Mouse (Mus musculus) 3134 (cell line): ENCODE measurements around the gene Gpr39.
"Not testable (repeated sequence)": the region's sequence is repeated elsewhere in the genome, so short reads cannot be mapped to it uniquely, and the experiment has no call there.

Experiments used
- DNase-seq: peaks from one replicate; pipeline ENCODE4 v3.0.0-alpha.2; 2011; ENCODE audit warnings: low spot score; ENCODE audit not compliant: insufficient read length; ENCODE audit errors: extremely low read depth

Gene Gpr39

DNA sequence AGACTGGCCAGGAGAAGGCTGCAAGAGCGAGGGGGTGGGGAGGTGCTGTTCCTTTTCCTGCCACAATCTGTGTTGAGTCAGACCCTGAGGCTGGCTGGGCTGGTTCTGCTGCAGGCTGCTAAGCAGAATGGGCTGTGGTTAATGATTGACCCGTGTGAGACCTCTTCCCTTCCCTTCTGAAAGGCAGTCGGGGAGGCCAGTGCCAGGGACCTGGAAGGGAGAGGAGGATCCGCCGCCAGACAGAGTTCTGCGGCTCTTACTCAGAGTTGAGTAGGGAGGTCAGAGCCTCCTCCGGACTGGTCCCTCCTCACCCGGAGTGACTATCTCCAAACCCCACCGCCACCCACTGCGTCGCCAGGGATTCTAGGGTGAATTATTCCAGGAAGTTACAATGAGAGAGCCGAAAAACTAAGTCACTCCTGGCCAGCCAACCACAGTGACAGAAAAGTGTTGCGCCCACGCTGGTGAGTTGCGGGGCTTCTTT, at the start of gene Gpr39:
Gpr39 (plus strand) TSS at position 206 of the 484 bp plus-strand sequence.
- DNase-seq: peak; percentile 90

DNA sequence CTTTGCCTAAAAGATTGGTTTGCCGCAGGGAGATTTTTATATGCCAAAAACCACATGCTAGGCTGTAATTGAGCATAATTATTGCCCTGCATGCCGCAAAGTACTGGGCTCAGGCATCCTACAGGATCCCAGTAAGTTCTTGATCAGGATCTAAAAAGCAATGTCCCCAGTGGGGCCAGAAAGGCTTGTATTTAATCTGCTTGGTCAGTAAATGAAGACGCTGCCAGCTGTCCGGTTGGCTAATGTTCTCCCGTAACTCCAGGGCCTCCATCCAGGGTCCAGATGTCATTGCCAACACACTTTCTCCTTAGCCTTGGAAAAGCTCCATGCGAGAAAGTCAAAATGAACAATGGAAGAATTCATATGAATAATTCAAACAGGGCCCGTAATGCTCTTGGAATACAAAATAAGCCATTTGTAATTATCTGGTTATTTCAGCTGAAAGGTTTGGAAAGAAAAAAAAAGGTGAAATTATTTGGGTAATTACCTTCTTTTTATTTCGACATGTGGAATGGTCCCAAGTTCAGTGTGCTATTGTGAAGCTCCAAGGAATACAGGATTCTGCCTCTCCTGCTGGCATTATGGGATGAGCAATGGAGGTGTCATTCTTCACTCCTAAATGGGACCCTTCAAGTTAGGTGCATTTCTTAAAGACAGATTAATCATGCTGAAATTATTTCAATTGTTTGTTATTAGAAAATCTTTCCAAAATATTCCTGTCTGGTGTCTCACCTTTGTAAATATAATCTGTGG, 37.1 kb upstream of the Gpr39 start:
- no peak for DNase-seq

DNA sequence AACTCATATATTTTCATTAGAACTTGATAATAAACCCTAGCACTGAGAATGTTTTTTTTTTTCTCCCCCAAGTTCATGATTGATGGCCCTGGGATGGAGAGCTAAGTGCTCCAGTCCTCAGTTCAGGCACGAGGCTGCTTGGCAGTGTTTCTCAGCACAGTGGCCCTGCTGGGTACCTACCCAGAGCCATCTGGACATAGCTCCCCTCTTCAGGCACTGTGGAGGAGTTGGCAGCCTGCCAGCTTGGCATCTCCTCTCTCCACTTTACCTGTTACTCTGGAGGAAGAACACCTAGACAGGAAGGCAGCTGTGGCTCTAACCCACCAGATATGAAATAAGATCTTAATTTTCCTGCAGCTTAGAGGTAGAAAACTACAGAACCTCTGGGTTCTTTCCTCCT, 33.2 kb upstream of the Gpr39 start:
- DNase-seq: no peak

DNA sequence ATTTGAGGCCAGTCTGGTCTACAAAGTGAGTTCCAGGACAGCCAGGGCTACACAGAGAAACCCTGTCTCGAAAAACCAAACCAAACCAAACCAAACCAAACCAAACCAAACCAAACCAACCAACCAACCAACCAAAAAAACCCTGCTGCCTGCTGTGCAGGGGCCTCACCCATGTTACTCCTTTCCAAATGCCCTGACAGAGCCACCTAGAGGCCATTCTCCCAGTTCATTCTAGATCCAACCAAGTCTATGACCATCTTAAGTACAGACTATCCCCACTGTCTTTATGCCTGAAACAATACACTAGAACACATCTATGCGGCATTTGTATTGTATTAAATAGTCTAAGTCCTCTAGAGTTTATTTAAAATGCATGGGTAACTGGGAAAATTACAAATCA, 30.0 kb upstream of the Gpr39 start:
- not testable (repeated sequence) for DNase-seq

DNA sequence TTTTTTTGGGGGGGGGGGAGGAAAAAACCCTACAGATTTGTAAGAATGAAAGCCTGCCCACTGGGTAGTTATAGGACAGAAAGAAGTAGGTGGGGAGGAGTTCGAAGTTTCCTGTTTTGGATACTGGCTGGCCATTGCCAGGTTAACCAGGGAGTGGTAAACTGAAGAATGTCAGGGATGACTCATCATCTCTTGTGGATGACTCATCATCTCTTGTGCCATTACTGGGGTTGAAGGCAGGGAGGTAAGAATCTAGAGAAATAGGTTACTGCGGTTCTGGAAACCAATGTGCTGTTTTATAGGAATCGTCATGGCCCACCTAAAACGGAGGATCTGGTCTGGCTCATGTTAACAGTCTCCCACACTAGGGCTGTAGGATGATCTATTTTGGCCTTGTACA, 28.8 kb upstream of the Gpr39 start:
- DNase-seq: peak; percentile 69

DNA sequence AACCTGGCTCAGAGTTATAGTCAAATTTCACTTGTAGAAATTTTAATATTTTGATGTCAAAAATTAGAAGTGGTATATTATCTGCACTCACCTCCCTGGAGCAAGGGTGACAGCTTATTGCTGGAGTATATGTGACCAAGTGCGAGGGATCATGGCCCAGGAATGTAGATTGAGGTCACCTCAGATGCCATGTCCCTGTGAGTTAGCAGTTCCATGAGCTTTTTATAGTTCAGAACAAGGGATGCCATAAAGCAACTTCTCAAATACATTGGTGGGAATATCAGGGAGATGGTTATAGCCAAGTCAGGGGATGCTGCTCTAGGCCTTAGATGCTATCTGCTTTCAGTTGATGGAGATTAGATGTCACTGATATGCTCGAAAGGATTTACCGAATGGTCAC, 27.7 kb upstream of the Gpr39 start:
- DNase-seq: no peak

DNA sequence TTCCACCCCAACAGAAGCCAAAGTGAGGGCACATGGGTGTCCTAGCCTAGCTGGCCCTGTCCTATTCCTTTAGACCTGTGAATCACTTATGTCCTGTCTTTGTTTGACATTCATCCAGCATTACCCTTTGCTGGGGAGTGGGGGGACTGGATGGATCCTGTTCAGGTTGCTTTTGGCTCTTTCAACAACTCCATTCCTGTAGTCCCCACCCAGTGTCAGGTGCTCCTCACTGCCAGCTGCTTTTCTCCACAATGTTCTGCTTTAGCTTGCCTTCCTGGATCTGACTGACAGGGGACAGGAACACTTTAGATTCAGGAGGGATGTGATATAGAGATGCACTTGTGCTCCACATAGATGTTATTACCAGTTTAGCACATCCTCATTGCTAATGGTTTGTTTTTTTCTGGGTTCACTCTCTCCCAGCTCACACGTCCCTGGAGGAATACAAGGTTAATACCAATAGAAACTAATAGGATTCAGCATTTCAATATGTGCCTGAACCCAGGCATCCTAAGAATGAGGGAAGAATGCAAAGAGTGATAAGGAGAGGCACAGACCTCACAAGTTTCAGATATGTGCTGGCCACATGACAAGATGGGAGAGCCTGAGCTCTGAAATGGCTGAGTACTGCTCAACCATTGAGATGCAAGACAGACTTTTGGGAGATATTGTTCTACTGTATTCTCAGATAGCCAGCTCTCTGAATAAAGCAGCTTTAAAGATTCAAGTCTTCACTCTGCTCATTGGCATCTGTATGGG, 23.8 kb upstream of the Gpr39 start:
- DNase-seq: no peak

DNA sequence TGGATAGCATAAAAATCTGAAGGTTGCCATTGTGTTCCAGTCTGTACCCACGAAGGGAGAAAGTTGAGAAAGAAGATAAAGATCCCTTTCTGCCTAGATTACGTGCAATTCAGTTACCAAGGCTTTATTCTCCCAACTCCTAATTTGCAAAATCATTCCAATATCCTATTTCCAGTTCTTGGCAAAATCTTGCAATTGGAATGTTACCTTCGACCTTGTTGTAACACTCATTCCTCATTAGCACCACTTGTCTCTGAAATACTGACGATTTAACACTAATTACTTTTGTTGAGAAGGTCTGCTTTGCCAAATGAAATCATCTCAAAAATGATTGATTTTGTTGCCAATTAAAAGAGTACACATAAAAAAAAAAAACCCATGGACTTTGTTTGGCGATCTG, 19.4 kb upstream of the Gpr39 start:
- no peak for DNase-seq

DNA sequence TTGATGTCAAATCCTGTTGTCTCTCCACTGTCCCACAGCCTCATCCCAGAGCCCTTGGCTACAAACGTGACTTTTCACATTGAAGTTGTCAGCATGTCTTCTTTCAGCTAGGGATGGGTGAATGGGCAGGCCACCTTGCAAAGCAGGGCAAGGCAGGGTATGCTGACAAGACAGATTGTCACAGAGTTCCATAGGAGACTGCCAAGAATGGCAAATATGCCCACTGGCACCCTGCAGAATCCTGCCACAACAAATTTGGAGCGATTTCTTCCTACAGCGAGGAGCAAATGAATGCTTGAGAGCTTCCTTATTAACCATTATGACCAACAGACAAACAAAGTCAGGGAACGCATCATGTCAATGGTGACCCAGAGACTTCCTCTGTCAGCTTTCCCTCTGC, 16.6 kb upstream of the Gpr39 start:
- DNase-seq: no peak

DNA sequence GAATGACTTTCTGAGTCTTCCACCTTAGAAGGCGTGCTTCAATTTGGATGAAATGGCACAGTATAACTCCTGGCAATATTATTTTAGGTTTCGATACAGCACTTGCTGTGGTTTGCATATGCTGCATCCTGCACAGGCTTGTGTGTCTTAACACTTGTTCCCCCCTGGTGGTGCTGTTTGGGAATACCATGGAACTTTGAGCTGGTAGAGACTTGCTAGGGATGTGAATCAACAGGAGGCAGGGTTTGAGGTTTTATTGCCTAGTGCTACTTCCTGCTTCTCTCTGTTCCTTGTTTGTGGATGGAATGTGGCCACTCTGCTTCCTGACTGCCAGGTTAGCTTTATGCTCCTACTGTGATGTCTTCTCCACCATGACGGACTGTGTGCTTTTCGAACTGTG, 15.9 kb upstream of the Gpr39 start:
- DNase-seq: no peak

DNA sequence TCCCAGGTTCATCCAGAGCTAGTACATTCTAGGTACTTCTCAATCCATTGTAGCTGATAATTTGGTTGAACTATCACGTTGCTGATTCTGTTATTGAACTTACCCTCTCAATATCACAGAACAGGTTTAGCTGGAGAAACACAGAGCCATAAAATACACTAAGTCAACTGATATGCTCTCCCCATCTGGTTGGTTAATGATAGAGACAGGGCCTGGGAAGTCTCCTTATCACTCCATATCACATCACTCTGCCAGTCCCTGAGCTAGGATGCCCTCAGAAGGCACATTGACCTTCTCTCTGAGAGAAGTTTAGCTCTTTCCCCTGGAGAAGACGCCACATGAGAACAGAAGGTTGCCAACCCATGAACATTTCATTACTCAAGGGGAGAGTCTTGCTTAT, 14.7 kb upstream of the Gpr39 start:
- no peak for DNase-seq

DNA sequence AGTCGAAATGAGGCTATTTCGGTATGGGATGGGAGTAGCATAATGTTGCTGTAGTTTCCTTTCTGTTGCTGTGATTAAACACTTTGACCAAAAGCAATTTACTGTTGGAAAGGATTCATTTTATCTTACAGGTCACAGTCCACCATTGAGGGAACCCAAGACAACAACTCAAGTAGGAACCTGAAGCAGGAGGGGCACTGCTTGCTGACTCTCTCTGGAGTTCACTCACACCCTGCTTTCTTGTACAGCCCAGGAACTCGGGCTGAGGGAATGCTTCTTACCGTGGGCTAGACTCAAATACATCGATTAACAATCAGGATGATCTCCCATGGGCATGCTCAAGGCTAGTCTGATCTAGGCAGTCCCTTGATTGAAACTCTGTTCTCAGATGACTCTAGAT, 14.1 kb upstream of the Gpr39 start:
- no peak for DNase-seq

DNA sequence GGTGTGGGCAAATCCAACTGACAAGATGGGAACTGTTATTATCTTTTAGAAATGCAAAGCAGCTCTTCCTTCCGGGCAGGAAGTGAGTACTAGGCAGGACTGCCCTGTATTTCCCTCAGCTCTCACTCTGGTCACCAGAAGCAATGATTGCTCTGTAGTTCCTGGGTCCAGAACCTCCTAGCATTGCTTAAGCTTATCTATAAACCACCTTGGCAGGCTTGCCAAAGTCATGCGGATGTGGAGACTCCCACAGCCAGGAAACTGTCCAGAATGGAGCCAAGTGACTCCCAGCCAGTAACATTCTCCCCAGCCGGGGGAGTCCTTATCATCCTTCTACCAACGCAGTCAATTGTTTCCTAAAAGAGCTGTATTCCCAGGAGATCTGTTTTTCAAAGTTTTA, 13.7 kb upstream of the Gpr39 start:
- peak; percentile 18 for DNase-seq

DNA sequence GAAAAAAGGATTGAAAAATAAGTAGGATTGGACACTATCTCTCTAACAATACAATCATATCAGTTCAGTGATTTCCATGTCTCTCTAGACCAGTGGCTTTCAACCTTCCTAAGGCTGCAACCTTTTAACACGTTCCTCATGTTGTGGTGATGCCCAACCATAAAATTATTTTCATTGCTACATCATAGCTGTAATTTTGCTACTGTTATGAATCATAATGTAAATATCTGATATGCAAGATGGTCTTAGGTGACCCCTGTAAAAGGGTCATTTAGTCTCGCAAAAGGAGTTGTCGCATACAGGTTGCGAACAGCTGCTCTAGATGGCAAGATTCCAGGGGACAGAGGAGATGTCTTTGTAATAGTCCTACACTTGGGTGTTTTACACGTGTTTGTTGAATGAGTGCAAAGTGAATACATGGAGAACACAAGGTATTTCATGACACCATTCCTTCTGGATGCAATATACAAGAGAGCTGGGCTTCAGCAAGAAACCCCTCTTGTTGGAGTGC, 11.6 kb upstream of the Gpr39 start:
- no peak for DNase-seq

DNA sequence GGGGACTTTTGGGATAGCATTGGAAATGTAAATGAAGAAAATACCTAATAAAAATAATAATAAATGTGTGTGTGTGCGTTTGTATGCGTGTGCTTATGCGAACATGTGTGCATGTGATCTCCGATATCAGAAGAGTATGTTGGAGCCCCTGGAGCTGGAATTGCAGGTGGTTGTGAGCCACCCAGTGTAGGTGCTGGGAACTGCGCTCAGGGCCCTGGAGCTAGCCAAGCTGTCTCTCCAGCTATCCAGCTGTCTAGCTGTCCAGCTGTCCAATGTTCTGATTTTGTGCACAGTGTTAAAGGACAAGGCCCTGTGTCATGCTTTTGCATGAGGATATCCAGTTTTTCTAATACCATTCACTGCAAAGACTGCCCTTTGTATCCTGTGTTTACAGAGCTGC, 7.8 kb upstream of the Gpr39 start:
- DNase-seq: no peak

DNA sequence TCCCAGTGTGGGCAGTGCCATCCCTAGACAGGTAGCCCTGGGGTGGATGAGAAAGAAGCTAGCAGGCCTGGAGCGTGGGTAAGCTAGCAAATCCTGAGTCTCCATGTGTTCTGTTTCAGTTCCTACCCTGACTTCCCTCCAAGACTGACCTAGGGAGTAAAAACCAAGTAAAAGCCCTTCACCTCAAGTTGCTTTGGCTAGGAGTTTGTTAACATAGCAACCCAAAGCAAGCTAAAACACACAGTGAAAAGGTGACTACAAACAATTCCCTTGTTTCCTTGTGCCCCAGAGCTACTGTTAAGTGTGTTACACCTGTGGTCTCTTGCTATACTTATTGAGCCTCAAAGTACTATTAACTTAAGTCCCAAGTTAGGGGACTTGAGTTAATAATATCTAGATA, 1.6 kb upstream of the Gpr39 start:
- no peak for DNase-seq

DNA sequence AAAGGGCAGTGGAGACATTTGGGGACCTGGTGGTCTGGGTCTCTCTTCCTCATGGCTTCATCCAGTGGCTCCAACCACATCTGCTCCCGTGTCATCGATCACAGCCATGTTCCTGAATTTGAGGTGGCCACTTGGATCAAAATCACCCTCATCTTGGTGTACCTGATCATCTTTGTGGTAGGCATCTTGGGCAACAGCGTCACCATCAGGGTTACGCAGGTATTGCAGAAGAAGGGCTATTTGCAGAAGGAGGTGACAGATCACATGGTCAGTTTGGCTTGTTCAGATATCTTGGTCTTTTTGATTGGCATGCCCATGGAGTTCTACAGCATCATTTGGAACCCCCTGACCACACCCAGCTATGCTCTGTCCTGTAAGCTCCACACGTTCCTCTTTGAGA, 491 bp downstream of the Gpr39 start:
- no peak for DNase-seq

DNA sequence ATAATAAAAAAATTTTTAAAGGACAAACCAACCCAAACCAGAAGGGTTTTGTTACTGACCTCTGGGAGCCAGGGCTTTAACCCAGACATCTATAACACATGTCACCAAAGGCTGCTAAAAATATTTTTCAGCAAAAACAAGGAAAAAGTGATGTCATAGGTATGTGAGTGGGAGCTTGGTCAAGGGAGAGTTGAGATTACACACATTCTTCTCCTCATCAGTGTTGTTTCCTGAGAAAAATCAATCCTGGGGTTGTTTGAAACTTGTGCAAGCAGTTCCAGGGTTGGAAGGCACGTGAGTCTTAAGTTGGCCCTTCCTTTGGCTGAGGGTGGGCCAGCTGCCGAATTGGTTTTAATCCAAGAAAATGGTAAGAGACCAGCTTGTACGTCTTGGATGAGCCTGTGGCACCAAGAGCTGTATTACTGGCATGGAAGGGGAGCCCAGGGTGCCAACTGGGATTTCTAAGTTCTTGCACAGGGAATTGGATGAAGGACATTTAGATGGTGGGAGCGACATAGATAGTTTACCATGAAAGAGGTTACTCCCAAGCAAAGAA, 2.8 kb downstream of the Gpr39 start:
- DNase-seq: peak; percentile 66

DNA sequence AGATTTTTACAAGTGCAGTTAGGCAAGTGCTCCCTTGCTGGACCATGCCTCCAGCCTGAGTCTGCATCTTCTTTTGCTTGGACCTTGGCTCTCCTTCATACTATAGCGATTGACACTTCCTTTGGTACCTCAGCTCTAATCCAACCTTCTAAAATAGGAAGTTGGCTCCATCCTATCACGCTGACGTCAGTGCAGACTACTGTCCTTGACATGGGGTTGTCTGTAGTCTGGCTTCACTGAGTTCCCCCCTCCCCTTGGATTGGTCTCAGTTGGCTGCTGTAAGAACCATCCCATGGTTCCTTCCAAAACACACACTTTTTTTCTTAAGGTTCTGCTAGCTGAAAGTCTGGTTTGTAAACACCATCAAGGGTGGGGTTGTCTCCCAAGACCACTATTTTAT, 7.6 kb downstream of the Gpr39 start:
- no peak for DNase-seq

DNA sequence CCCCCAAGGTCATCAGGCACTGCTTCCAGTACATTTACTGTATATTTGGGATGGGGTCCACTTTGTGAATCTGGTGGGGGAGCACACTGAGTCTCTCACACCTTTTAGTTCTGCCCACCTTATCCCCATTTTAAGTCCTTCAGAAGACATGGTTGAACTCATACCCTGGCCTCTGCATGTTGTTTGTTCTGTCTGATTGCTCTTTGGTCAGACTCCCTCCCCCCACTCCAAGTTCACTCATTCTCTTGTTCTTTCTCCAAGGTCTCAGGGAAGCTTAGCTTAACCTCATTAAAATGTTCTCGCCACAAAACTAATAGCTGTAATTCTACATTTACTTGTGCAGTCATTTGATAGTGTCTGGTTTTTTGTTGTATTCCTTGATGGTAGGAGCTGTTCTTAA, 8.5 kb downstream of the Gpr39 start:
- DNase-seq: no peak

DNA sequence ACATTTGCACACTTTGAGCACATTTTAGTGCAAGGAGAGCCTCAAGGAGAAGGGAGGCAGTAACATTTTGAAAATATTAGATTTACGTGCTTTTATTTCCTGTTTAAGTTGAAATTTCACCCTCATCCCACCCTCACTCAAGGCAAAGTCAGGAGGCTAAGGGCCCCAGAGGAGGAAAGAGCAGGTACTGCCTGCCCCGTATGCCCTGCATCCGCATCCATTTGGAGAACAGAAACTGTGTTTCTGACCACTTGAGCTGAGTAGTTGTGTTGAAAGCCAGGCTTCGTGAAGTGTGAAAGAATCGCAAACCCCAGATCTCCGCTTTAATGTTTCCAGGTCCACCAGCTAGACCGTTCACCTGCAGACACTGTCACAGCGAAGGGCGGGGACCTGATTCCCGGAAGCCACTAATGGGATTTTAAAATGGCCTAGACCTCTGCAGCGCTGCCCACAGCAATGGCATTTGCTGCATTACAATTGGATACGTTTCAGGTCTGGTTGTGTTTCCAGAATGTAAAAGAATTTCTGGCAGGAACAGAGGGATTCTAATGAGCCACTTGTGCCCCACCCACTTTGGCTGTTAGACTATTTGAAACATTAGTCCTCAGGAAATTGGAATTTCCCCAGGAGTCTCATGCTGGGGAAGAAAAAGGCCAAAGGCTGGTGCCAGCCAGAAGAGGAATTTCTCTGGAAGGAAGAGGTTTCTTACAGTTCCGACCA, 11.1 kb downstream of the Gpr39 start:
- DNase-seq: peak; percentile 69
